Mouse (Mus musculus) left cerebral cortex, adult 11 months (tissue): Measurements from ENCODE around the gene Cdh9.

ENCODE experiments used
- DNase-seq: peaks from one replicate; pipeline ENCODE4 v3.0.0; 2022; ENCODE audit warnings: low spot score

The Cdh9 gene

GRCm38 (mm10) chr15:16728470-16729011 is at the start of gene Cdh9:
Gene Cdh9, plus strand, starts transcription at chr15:16728756.
- DNase-seq: peak; percentile 26

- DNase-seq: no peak
Observed at GRCm38 (mm10) chr15:16679096-16679495, 49.5 kb upstream of the Cdh9 start.

- DNase-seq: no peak
Observed at GRCm38 (mm10) chr15:16699821-16700220, 28.7 kb upstream of the Cdh9 start.

GRCm38 (mm10) chr15:16702340-16702739 is 26.2 kb upstream of the Cdh9 start:
- DNase-seq: no peak

- DNase-seq: no peak
Observed at GRCm38 (mm10) chr15:16739088-16739487, 10.5 kb downstream of the Cdh9 start.

- DNase-seq: no peak
Observed at GRCm38 (mm10) chr15:16746672-16747071, 18.1 kb downstream of the Cdh9 start.

- DNase-seq: peak; percentile 40
Observed at GRCm38 (mm10) chr15:16763252-16763651, 34.7 kb downstream of the Cdh9 start.

GRCm38 (mm10) chr15:16784575-16784974 is 56.0 kb downstream of the Cdh9 start:
- no peak for DNase-seq

- peak; percentile 7 for DNase-seq
Observed at GRCm38 (mm10) chr15:16792857-16793256, 64.3 kb downstream of the Cdh9 start.

- DNase-seq: no peak
Observed at GRCm38 (mm10) chr15:16801302-16801701, 72.7 kb downstream of the Cdh9 start.

GRCm38 (mm10) chr15:16810787-16811186 is 82.2 kb downstream of the Cdh9 start:
- DNase-seq: no peak

- DNase-seq: no peak
Observed at GRCm38 (mm10) chr15:16814035-16814434, 85.5 kb downstream of the Cdh9 start.

- no peak for DNase-seq
Observed at GRCm38 (mm10) chr15:16834761-16835160, 106.2 kb downstream of the Cdh9 start.

- DNase-seq: no peak
Observed at GRCm38 (mm10) chr15:16882542-16882941, 154.0 kb downstream of the Cdh9 start.

GRCm38 (mm10) chr15:16896674-16897073 is 168.1 kb downstream of the Cdh9 start:
- DNase-seq: no peak
